Mouse (Mus musculus): ENCODE measurements around the gene Gm4131.

GRCm38 (mm10) chr14:62496501-62496900 lies 70.2 kb downstream of the Gm4131 start:
- TF ChIP-seq CTCF (conservative IDR thresholded peaks at IDR 0.05; ENCODE audit: low read length) (no peak), POU5F1 (IDR thresholded peaks at IDR 0.05; ENCODE audit: borderline replicate concordance, low read length) (no peak)

Measured in E14TG2a.4 (cell line).